Mouse (Mus musculus) cortical plate, adult 2 months (tissue): ENCODE measurements at regions not wholly inside any gene's neighbourhood (a gene's known extent, or its start where the extent isn't known, plus 50 kb on each side); places are given as distances from the start of the nearest gene placed in this dataset.

Experiments
- CTCF ChIP-seq: fragments of 200-500 bp; IDR thresholded peaks from 2 replicates; pipeline ENCODE4 v1.5.1; 2011; ENCODE audit warnings: mild to moderate bottlenecking, control low read depth, low read length; ENCODE audit not compliant: insufficient read depth; ENCODE audit errors: extremely low read depth
- POLR2A ChIP-seq: fragments of 200-500 bp; IDR thresholded peaks from 2 replicates; pipeline ENCODE4 v1.6.1; 2011; ENCODE audit warnings: mild to moderate bottlenecking, low read length, control low read depth; ENCODE audit not compliant: insufficient read depth; ENCODE audit errors: extremely low read depth

DNA sequence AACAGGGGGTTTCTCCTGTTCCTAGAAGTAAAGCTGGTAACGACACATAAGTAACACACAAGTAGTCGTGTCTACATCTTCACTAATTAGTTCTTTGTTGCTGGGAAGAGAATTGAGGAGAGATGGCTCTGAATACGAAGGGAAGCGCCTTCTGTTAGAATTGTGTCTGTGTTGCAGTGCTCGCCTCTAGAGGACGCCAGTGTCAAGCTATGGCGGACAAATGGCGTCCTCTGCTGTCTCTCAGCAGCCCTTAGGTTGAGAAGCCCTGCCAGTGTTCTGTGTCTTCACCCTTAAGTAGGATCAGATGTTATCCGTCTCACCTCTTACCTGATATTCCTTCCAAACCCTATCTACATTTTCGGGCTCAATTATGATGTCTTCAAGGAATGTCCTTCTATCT lies 64.1 kb downstream of the Npy5r start:
- TF ChIP-seq CTCF (0 out of 2 replicates have a peak, but pooled peaks have one; percentile 6), POLR2A (no peak)
